Mouse (Mus musculus) myocyte (in vitro differentiated cells): Measurements from ENCODE around the gene Gm20388. TPM values are rescaled to one million over a fixed set of nuclear protein-coding genes. Genes with fewer than 3 reads are reported as not detected.
A peak's percentile ranks its signal among the peaks of the same experiment; 100 is the strongest.

Experiments
- H3K27me3 ChIP-seq: one replicate; pipeline ENCODE4 v1.6.1; 2011; ENCODE audit not compliant: control insufficient read depth, insufficient read depth, insufficient read length
- H3K36me3 ChIP-seq: one replicate; pipeline ENCODE4 v1.6.1; 2011; ENCODE audit not compliant: control insufficient read depth, insufficient read depth
- H3K4me2 ChIP-seq: one replicate; pipeline ENCODE4 v1.6.1; 2011; ENCODE audit warnings: low read depth, control low read depth
- H3K4me3 ChIP-seq: one replicate; pipeline ENCODE4 v1.5.1; 2011; ENCODE audit warnings: mild to moderate bottlenecking, control low read depth, moderate library complexity
- H3K79me2 ChIP-seq: one replicate; pipeline ENCODE4 v1.6.1; 2011; ENCODE audit not compliant: control insufficient read depth, insufficient read depth
- H3ac ChIP-seq: one replicate; pipeline ENCODE4 v1.6.1; 2011; ENCODE audit not compliant: control insufficient read depth, insufficient read length
- CEBPB ChIP-seq: IDR thresholded peaks from 2 replicates; pipeline ENCODE4 v1.6.1; 2011; ENCODE audit warnings: mild to moderate bottlenecking, moderate library complexity; ENCODE audit not compliant: poor library complexity, insufficient read depth, severe bottlenecking
- E2F4 ChIP-seq: IDR thresholded peaks from one replicate; pipeline ENCODE4 v1.6.1; 2011; ENCODE audit warnings: mild to moderate bottlenecking, control low read depth, moderate library complexity; ENCODE audit not compliant: insufficient read depth
- MAX ChIP-seq: IDR thresholded peaks from one replicate; pipeline ENCODE4 v1.6.1; 2011; ENCODE audit warnings: low read depth, mild to moderate bottlenecking, control low read depth
- MYOD1 ChIP-seq, 3 experiments: IDR thresholded peaks; one replicate each; pipeline ENCODE4 v1.6.1; 2011; ENCODE audit warnings: control low read depth in 2 of 3, low read depth in 2 of 3, mild to moderate bottlenecking in 2 of 3, moderate library complexity in 1 of 3; ENCODE audit not compliant: insufficient read length in 2 of 3, control insufficient read depth in 1 of 3
- MYOG ChIP-seq, 3 experiments: IDR thresholded peaks; one replicate each; pipeline ENCODE4 v1.6.1; 2011; ENCODE audit warnings: control low read depth in 2 of 3, low read depth in 2 of 3, mild to moderate bottlenecking in 2 of 3; ENCODE audit not compliant: insufficient read length in 2 of 3, control insufficient read depth in 1 of 3, insufficient read depth in 1 of 3
- POLR2A ChIP-seq: IDR thresholded peaks from one replicate; pipeline ENCODE4 v1.6.1; 2011; ENCODE audit warnings: low read depth, mild to moderate bottlenecking, control low read depth, moderate library complexity; ENCODE audit not compliant: insufficient read length
- POLR2AphosphoS2 ChIP-seq: IDR thresholded peaks from one replicate; pipeline ENCODE4 v1.6.1; 2011; ENCODE audit warnings: low read depth, control low read depth; ENCODE audit not compliant: insufficient read length
- REST ChIP-seq: IDR thresholded peaks from one replicate; pipeline ENCODE4 v1.6.1; 2011; ENCODE audit warnings: mild to moderate bottlenecking, control low read depth, moderate library complexity; ENCODE audit not compliant: insufficient read depth, insufficient read length
- SRF ChIP-seq: IDR thresholded peaks from one replicate; pipeline ENCODE4 v1.6.1; 2011; ENCODE audit warnings: low read depth; ENCODE audit not compliant: control insufficient read depth, insufficient read length
- TCF12 ChIP-seq: IDR thresholded peaks from one replicate; pipeline ENCODE4 v1.6.1; 2011; ENCODE audit warnings: mild to moderate bottlenecking, control low read depth; ENCODE audit not compliant: poor library complexity, insufficient read depth, severe bottlenecking
- TCF3 ChIP-seq: IDR thresholded peaks from one replicate; pipeline ENCODE4 v1.6.1; 2011; ENCODE audit warnings: low read depth, control low read depth; ENCODE audit not compliant: insufficient read length
- USF1 ChIP-seq: IDR thresholded peaks from one replicate; pipeline ENCODE4 v1.6.1; 2011; ENCODE audit warnings: low read depth, mild to moderate bottlenecking, control low read depth, moderate library complexity
- polyA plus RNA-seq: library from polyadenylated mRNA; unstranded; fragments of >200 nt; fragmentation: generic; extraction: Trizol; gene quantifications from one replicate; pipeline ENCODE4 v1.2.1, GENCODE M21; 2012; ENCODE audit warnings: missing spikeins

Gene Gm20388
- polyA plus RNA-seq, 1 experiment = 15.3 TPM

GRCm38 (mm10) chr8:121761480-121761879 is 1850.8 kb downstream of the Gm20388 start:
- H3K4me2 ChIP-seq = no peak overlapping the region

DNA sequence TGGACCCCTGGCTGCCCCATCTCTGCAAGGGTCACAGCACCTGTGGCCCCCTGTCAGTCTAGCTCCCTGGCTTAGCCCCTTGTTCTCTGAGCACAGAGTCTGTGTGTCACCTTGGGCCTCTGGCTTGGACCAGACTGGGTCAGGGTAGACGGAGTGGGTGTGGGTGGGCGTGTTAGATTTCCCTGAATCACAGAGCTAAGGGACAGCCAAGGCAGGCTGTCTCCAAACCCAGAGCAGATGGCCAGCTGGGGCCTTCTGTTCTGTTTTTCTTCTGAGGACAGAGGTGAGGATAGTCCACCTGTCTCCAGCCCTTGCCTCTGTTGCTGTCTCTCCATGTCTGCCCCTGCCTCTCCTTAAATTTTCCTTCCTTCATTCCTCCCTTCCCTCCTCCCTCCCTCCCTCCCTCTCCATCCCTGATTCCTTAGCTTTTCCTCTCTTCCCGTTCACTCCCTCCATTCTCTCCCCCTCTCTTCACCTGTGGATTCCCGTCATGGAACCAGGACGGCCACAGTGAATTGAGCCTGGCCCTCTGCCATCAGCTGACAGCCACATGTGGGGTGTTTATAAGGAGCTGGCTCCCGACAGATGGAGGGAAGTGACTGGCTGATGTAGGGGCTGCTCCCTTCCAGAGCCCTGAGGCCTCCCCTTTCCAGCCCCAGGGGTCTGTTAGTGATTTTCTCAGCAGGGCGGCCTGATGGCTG is 1852.5 kb downstream of the Gm20388 start:
- H3K27me3 ChIP-seq = peaks cover 57% of the 10 kb centered on the region
- no peak overlapping the region for H3ac ChIP-seq
- no peaks in the 10 kb centered on the region for H3K79me2 ChIP-seq
- no peak for TF ChIP-seq POLR2A
- no peak for TF ChIP-seq E2F4
- TF ChIP-seq MAX = no peak
- TF ChIP-seq POLR2AphosphoS2 = no peak
- no peak for TF ChIP-seq MYOD1 (IDR thresholded peaks at IDR 0.05; ENCODE audit: control insufficient read depth in 1 of 3, insufficient read length in 2 of 3, low read depth in 2 of 3)
- no peak for TF ChIP-seq USF1
- TF ChIP-seq REST = no peak
- no peak for TF ChIP-seq SRF
- TF ChIP-seq TCF12 = no peak
- TF ChIP-seq CEBPB = no peak
- TF ChIP-seq TCF3 = no peak
- TF ChIP-seq MYOG (IDR thresholded peaks at IDR 0.05; ENCODE audit: control insufficient read depth in 1 of 3, insufficient read depth in 1 of 3, insufficient read length in 2 of 3, low read depth in 2 of 3) = no peak
- H3K36me3 ChIP-seq = no peaks in the 10 kb centered on the region
- H3K4me2 ChIP-seq = no peak overlapping the region
- H3K4me3 ChIP-seq = no peak overlapping the region

More at GRCm38 (mm10) chr8:121761480-121761879, 1850.8 kb downstream of the Gm20388 start:
- H3K79me2 ChIP-seq = no peaks in the 10 kb centered on the region
- no peaks in the 10 kb centered on the region for H3K36me3 ChIP-seq
- H3K4me3 ChIP-seq = no peak overlapping the region
- TF ChIP-seq MYOG (IDR thresholded peaks at IDR 0.05; ENCODE audit: control insufficient read depth in 1 of 3, insufficient read depth in 1 of 3, insufficient read length in 2 of 3, low read depth in 2 of 3) (no peak), TCF3 (no peak), REST (peak; percentile 81), USF1 (no peak), MYOD1 (IDR thresholded peaks at IDR 0.05; ENCODE audit: control insufficient read depth in 1 of 3, insufficient read length in 2 of 3, low read depth in 2 of 3) (no peak), E2F4 (no peak)
- no peak overlapping the region for H3ac ChIP-seq
- peaks cover 48% of the 10 kb centered on the region for H3K27me3 ChIP-seq

DNA sequence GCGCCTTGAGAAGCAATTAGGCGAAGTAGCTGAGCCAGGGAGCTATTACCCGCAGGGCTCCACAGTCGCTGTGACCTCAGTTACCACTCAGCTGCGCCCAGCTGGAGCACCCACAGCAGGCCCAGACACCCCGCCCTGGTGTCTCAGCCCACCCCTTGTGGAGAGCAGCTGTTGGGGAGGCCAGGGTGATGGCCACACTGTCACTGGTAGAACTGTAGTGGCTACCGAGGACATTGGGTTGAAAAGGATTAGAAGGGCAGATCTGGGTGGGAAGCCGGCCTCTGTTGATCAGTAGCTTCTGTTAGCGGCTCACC is 1853.0 kb downstream of the Gm20388 start:
- no peak overlapping the region for H3ac ChIP-seq
- H3K36me3 ChIP-seq = no peaks in the 10 kb centered on the region
- no peaks in the 10 kb centered on the region for H3K79me2 ChIP-seq
- peaks cover 55% of the 10 kb centered on the region for H3K27me3 ChIP-seq
- H3K4me3 ChIP-seq = no peak overlapping the region
- TF ChIP-seq POLR2AphosphoS2 = no peak
- TF ChIP-seq MYOD1 (IDR thresholded peaks at IDR 0.05; ENCODE audit: control insufficient read depth in 1 of 3, insufficient read length in 2 of 3, low read depth in 2 of 3) = peak in 1 of 3 experiments; percentile 68
- TF ChIP-seq MYOG (IDR thresholded peaks at IDR 0.05; ENCODE audit: control insufficient read depth in 1 of 3, insufficient read depth in 1 of 3, insufficient read length in 2 of 3, low read depth in 2 of 3) = peak in 2 of 3 experiments; percentile 10 to 45
- H3K4me2 ChIP-seq = no peak overlapping the region

- Histone ChIP-seq H3K27me3 (peaks cover 71% of the 10 kb centered on the region), H3K79me2 (no peaks in the 10 kb centered on the region), H3K4me2 (no peak overlapping the region), H3K36me3 (no peaks in the 10 kb centered on the region), H3ac (no peak overlapping the region), H3K4me3 (no peak overlapping the region)
- TF ChIP-seq E2F4 = no peak
- no peak for TF ChIP-seq MAX
Observed at GRCm38 (mm10) chr8:121765594-121766138, 1855.0 kb downstream of the Gm20388 start.

DNA sequence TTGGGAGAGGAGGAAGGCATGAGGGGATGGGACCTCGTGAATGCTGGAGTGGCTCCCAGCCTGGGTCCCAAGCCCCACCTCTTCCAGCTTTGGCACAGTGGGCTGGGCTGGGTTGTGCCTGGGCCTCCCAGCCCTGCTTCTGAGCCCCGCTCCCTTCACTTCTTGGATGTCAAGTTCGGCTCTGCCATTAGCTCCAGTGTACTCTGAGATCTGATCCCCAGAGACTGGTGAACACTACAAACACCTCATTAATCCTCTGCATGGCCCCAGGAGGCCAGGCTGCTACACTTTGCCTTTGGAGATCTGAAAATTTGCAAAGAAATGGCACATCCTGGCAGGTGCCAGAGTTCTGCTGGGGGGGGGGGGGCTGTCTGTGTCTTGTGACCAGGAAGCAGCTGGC is 1858.5 kb downstream of the Gm20388 start:
- H3K36me3 ChIP-seq = no peaks in the 10 kb centered on the region
- H3K4me3 ChIP-seq = no peak overlapping the region
- H3K79me2 ChIP-seq = no peaks in the 10 kb centered on the region
- no peak overlapping the region for H3K4me2 ChIP-seq
- no peak for TF ChIP-seq TCF12
- TF ChIP-seq MYOG (IDR thresholded peaks at IDR 0.05; ENCODE audit: control insufficient read depth in 1 of 3, insufficient read depth in 1 of 3, insufficient read length in 2 of 3, low read depth in 2 of 3) = no peak
- no peak for TF ChIP-seq CEBPB
- no peak for TF ChIP-seq SRF
- no peak for TF ChIP-seq POLR2A
- no peak for TF ChIP-seq MYOD1 (IDR thresholded peaks at IDR 0.05; ENCODE audit: control insufficient read depth in 1 of 3, insufficient read length in 2 of 3, low read depth in 2 of 3)
- no peak for TF ChIP-seq POLR2AphosphoS2
- no peak for TF ChIP-seq MAX
- TF ChIP-seq USF1 = no peak
- TF ChIP-seq E2F4 = no peak
- no peak for TF ChIP-seq REST
- no peak for TF ChIP-seq TCF3
- H3ac ChIP-seq = no peak overlapping the region
- H3K27me3 ChIP-seq = peaks cover 80% of the 10 kb centered on the region
